Mouse (Mus musculus) neutrophil, adult 5-6 weeks (primary cell): ENCODE data around the gene Csnk1e. TPM values are rescaled to one million over a fixed set of nuclear protein-coding genes. Genes with fewer than 3 reads are reported as not detected.

Experiments used
- ATAC-seq: fragments of 151-379, 151-347 bp; 2 replicates; pipeline ENCODE4 v1.8.0; 2017; ENCODE audit warnings: mild to moderate bottlenecking, moderate TSS enrichment; ENCODE audit not compliant: insufficient number of reproducible peaks, poor library complexity, low FRiP score, severe bottlenecking; ENCODE audit errors: extremely low read depth
- total RNA-seq: library from RNA; stranded (forward); fragments of 200-1000 nt; gene quantifications from 2 replicates; pipeline ENCODE4 v1.2.3, GENCODE M21; 2017

Csnk1e gene
- total RNA-seq, 1 experiment from 2014 or later: 92.8 TPM

DNA sequence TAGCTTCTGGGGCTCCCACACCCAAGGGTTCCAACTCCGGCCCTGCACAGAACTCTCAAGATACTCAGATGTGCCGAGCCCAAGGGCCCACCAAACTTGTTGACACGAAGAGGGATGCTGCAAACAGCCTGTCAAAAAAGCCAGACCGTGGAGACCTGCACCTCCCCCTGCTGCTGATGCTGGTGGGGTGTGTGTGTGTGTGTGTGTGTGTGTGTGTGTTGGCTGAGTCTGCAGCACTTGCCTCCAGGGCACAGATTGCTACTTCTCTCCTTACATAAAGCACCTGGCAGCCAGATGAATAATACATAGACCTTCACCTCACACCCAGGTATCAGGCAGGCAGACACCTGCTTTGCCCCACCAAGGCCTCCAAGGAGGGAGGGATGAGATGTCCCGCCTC is 53.2 kb downstream of the Csnk1e start:
- ATAC-seq: no peak

DNA sequence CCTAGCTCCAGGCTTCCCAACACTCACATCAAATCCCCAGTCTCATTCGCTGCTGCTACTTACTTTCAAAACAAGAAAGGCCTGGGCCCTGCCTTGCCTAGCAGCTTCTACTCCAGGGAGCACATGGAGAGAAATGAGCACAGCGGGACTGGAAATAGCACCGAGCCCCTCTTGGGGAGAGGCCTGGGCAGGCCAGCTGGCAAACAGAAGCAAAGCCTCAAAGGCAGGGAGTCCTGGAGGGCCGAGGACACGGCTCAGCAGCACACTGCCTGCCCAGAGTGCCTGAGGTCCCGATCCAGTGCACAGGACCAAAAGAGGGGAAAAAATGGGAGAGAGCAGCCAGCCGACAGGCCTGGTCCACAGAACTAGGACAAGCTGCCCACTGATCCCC is 54.4 kb downstream of the Csnk1e start:
- no peak for ATAC-seq

DNA sequence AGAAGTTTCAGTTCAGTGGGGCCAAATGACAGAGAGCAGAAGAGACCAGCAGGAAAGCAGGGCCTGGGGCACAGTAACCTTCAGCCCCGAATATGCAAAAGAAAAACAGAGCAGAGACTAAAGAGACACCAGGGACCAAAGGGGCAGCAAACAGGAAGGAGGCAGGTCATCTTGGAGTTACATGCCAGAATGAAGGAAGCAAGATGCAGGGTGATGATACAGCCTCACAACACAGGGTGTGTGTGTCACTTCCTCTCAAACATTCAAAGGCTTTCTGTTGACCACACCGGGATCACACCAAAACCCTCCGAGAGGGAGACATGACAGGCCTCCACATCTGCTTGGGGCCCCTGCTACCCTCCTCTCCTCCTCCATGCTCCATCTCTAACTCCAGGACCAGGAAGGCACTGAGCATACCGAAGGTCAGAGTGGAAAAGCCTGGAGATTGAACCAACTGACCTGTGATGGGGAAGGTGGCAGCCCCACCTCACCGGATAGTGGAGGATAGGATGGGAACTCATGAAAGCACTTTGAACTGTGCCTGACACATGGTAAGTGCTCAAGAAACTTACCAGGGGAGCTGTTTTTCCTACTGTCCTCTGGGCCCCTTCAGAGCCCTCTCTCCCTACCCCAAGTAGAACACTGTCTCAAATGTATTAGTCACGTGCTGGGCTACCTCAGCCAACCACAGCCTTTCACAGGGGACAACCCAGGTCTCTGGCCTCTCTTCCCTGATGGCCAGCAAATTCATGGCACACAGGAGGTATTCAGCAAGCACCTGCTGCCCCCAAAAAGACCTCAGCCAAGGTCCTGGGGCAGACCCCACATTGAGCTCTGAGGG is 55.0 kb downstream of the Csnk1e start:
- ATAC-seq: no peak

DNA sequence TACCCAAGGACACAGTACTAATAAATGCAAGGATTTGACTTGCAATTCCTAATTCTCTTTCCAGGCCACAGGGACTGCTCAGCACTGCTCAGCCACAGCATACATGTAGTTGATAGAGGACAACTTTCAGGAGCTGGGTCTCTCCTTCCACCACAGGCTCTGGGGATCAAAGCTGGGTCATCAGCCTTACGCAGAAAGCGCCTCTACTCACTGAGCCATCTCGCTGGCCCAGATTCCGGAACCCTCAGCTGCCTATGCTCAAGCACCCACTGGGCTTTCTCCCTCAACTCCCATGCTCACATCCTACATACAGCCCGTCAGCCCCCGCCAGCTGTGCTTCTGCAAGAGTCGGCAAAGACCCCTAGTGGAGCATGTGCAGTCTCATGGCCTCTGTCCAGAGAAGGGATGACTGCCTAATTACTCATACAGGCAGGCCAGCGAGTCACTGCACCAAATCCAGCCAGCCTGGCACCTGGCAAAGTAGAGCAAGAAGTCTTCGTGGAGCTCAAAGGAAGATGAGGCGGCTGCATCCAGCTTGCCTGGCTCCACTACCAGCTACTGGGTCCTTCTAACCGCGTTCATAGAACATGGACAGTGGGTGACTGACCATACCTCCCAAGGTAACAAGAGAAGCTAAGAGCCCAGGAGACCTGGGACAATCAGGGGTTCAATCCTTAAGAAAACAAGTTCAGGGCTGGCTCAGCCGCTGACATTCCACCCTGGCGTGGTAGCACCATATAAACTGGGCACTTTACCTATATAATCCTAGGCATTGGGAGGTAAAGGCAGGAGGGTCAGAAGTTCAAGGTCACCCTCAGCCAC is 55.9 kb downstream of the Csnk1e start:
- no peak for ATAC-seq

DNA sequence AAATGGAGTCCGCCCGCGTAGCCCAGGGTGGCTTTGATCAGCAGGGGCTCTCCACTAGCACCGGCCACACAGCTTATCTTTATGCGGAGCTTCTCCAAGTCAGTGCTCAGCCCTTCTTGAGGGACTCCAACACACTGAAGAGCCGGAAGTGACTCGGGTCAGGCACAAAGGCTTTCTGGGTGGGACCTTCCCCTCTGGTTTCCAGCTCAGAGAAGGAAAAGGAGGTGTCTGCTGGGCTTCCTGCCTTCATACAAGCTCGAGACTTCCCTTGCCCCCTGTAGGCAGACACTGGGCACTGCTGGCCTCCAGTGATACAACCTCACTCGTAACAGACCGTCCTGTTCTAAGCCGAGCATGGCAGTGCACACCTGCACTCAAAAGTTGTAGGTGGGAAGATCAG is 58.6 kb downstream of the Csnk1e start:
- peak; percentile 20; the same call in 1 of the 2 replicates for ATAC-seq

DNA sequence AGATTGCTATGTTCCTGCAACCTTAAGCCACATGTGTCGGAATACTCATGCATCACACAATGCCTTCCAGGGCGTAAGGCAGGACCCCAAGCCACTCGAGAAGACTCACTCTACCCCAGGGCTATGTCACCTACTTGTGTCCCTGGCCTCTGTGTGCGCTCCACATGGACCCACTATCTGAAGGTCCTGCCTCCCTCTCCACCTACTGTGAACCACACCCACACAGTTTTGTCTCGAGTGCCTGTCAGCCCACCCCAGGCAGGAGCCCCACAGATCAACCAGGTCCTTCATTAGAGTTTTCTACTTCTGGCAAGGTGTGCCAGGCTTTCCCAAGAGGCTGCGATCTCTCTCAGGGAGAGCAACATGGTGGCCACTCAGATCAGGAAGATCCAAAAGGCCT is 60.1 kb downstream of the Csnk1e start:
- ATAC-seq: no peak

DNA sequence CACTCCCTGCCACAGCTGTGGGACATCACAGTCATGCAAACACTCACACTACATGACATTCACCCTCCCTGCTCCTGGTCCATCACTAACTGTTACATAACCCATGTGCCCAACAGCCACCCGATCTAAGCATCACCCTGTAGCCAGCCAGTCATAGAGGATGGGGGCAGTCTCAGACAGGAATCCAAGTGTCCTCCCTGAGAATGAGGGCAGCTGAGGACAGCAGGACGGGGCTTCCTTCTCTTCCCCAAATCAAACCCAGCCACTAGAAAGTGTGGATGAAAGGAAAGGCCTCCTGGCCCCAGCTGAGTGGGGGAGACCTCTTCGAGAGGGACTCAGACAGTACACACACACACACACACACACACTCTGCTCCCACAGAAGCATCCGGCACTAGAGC is 60.5 kb downstream of the Csnk1e start:
- no peak for ATAC-seq

DNA sequence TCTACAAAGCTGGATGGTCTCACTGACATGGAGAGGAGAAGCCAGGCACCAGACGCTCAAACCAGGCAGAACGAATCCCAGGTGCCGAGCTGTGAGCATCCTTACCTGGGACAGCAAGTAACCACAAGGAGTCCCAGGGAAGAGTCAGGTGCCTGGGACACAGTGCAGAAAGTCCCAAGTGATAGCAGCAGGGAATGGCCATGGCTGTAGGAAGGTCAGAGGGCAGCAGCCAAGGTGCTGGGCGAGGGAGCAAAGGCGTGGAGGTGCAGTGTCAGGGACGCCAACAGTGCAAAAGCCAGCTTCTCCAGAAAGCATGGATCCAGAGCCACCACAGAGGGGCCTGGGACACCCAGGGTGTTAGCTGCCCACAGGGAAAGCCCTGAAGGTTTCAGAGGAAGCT is 62.3 kb downstream of the Csnk1e start:
- ATAC-seq: no peak

DNA sequence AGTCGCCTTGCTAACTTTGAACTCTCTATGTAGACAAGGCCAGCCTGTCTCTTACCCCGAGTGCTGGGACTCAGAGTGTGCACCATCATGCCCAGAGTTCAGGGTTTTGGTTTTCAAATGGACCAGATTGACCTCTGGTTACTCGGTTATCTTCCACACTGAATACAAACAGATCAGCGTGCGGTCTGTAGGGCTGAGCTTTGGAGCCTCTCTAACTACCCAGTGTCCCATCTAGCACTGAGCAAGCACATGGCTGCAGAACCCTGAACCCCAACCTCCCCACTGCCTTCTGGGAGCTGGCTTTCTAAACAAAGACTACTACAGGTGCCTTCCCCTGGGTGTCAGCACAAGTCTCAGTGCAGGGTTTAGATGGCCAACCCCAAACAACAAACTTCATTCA is 62.8 kb downstream of the Csnk1e start:
- no peak for ATAC-seq

DNA sequence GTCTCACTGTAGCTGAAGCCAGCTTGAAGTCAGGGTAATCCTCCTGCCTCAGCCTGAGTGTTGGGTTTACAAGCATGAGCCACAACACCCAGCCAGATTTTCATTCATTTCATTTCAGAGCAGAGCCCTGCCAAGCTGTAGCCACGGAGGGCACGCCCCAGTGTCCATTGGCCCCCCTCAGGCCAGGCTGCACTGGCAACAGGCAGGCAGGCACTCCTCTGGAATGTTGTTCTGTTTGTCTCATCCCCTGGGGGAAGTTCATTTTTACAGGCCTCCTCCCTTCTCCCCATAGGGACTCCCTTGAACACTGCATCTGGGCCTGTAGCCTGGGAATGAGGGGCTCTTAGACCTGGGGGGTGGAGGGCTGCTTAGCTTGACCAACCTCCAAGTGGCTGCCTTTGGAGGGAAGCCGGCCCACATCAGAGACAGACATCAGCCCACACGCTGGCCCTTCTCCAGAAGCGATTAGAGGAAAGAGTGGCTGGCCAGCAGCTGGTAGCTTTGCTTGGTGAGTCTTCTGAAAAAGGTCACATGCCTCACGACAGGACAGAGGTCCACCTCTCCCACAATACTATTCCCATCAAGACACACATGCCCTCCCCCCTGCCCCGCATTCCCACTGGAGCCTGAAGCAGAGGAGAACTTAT is 63.8 kb downstream of the Csnk1e start:
- ATAC-seq: no peak

DNA sequence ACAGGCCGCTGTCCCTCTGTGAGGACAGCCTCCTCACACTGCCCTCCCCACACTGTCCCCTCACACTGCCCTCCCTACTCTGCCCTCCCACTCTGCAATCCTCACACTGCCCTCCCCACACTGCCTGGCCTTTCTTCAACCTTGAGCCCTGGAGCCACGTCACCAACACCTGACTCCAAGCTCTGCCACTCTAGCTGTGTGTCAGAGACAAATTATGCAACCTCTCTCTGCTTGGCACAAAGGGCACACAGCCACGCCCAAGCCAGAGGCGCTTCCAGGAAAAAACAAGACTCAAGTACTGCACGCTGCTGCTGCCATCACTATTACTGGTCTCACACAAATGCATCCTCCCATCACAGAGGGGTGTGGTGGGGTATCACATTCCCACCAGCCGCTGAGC is 64.9 kb downstream of the Csnk1e start:
- ATAC-seq: peak; percentile 34

DNA sequence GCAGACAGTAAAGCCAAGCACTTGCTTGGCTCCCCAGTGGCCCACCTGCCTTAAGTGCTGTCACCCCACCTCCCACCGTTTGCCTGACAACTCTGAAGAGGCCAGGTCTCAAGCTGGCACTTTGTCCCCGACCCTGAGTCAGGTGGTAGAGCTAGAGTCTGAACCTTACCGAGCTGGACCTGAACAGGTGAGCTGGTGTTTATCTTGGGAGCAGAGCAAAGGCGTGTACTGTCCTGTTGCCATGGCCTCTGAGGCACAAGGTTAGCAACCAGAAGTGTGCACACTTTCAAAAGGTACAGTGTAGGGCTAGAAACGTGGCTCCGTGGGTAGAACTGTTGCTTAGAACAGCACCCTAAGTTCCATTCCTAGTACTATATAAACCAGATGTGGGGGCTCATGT is 67.2 kb downstream of the Csnk1e start:
- ATAC-seq: no peak

DNA sequence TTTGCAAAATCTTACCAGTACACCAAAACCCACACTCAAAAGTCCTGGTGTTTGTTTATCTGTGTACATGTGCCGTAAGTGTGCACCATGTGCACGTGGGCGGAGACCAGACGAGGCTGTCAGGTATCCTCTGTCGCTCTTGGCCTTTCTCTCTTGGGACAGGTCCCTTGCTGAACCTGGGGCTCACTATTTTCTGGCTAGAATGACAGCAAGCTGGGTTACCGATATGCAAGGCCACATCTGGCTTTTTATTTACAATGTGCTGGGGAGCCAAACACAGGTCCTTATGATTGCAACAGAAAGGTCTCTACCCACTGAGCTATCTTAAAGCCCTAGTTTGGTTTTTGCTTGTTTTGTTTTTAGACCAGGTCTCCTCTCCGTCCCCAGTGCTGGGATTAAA is 67.8 kb downstream of the Csnk1e start:
- ATAC-seq: no peak

DNA sequence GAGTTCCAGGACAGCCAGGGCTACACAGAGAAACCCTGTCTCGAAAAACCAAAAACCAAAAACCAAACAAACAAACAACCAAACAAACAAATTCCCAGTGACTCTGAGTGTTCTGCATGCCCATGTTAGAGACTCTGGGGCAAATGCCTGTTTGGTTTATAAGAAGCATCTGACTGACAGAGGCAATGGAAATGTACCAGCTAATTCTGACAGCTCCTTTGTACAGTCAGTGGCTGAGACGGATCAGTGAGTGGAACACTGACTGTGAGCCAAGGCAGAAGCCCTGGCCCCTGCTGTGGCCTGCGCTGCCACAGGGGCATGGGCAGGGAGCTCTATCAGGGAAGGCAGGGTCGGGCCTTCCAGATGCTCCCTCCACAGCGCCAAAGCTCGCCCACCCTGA is 68.3 kb downstream of the Csnk1e start:
- no peak for ATAC-seq

DNA sequence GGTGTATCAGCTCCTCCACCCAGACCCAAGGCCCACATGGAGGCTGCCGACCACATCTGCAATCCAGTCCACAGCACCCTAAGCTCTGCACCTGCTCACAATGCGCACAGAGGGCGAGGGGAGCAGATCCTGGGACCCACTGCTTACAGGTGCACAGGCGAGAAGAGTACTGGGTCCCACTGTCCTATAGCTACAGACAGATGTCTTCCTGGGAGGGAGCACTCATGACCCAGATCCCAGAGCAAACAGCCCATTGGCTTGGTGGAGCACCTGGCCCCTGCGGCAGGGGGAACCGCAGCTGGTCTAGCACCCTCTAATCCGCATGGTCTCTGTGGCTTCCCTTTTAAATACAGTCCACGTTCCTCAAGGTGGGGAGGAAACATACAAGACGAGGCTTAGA is 73.7 kb downstream of the Csnk1e start:
- ATAC-seq: no peak

DNA sequence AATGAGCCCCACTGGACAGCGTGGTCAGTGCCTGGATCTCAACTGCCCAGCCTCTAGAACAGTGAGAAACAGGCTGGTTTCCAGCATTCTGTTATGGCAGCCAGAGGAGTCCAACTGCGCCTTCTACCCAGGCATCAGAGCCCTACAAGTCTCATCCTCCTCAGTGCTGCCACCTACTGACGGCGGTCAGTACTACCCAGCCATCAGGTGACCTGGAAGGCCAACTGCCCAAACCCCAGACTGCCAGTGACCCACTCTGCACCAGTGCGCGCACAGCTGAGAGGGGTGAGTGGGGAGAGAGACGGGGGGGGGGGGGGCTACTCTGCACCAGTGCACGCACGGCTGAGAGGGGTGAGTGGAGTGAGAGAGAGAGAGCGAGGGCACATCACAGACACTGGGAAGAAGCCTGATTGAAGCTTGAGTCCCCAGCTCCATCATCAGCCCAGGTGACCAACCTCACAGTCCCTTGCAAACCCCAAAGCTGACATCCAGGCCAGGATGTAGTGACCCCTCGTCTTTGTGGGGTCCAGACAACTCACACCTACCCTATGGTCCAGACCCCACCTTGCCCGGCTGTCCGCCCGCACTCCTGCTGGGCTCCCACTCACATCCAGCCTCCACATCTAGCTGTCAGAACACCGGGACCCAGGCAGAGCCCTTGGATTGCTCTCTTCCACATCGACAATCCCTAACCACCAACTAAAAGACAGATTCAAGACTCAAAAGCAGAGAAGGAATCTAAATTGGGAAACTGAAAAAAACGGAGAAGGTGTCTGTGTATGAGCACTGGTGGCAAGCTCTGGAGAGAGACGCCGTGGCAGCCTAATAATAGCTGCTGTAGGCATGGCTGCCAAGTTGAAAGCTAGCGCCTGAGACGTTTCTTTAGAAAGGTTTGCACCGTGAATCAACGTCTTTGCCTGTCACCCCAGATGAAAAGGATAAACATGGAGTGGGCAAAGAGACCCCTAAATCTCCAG is 74.6 kb downstream of the Csnk1e start:
- peak; percentile 76 for ATAC-seq

DNA sequence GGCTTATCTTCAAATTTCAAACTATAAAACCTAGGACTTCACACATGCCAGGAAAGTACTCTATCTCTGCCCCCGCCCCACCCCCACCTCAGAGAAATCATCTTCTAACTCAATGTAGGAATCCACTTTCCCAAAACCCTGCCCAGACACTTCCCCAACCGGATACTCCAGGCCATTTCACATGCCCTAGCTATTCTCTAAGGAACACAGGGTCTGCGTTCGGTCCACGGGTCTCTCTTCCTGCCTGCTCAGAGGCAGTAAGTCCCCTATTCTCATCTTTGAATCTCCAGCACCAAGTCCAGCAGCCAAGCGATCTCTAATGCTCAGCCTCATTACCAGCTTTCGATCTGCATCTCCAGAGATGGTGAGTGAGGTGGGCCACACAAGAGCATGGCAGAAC is 75.7 kb downstream of the Csnk1e start:
- ATAC-seq: no peak

DNA sequence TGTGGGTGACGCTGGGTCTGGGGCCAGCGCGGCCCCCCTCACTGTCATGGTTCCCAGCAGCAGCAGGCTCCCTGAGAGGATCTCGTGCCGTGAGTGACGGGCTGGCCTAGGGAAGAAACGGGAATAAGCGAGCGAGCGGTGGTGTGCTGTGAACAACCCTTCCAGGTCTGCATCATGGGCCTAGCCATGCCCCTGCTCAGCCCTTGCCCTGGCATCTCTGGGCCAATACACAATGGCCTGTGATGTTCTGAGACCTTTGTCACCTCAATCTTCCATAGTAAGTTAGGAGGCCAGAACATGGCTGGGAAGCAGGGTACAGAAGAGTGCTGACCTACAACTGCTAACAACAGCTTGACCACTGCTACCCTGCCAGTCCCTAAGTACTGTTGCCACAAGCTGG is 76.8 kb downstream of the Csnk1e start:
- no peak for ATAC-seq

DNA sequence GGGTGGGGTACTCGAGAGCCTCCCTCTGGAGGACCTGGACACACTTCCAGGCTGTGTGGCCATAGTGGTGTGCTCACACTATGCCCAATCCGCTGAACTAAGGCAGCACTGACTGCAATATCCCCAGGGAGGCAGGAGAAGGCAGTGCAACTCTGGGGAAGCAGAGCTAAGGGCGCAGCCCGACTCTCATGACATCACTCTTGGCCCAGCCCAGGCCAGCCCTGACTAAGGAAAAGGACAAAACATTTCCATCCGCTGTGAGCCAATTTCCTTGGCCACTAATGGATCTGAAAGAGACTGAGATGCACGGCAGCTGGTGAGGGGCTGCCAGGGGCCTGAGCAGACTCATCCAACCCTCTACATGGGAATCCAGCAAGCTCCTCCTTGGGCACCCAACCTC is 77.7 kb downstream of the Csnk1e start:
- ATAC-seq: no peak
